8 mouse cellular contexts compared by ENCODE assay signal in genomic region chr7:80192226-80193061, GRCm38 (mm10). TPM values are rescaled to one million over a fixed set of nuclear protein-coding genes. Genes with fewer than 3 reads are reported as not detected.
DNase-seq lines count a peak whose midpoint lies in the region; ATAC-seq and TF ChIP-seq lines count a peak whose summit lies in the region.

No protein-coding gene starts in this region.

- H3K9me3 ChIP-seq in forebrain, postnatal 0 days (ENCODE audit: low read length): no peaks in the 10 kb centered on the region
- H3K9me3 ChIP-seq in hindbrain, embryonic 12.5 days (replicated peaks): no peaks in the 10 kb centered on the region
- H3K9me3 ChIP-seq in megakaryocyte, embryonic 14.5 days: peaks cover 4% of the 10 kb centered on the region; the same call in 1 of the 2 replicates

- peak overlapping the region; percentile 33 for H3K4me2 ChIP-seq in forebrain, postnatal 0 days (ENCODE audit: low read depth)
- peak overlapping the region; percentile 46 for H3K4me2 ChIP-seq in hindbrain, embryonic 12.5 days (replicated peaks)

- no peaks in the 10 kb centered on the region for H3K27me3 ChIP-seq in forebrain, postnatal 0 days (ENCODE audit: insufficient read depth, low read length)
- no peaks in the 10 kb centered on the region for H3K27me3 ChIP-seq in hindbrain, embryonic 12.5 days
- no peaks in the 10 kb centered on the region for H3K27me3 ChIP-seq in megakaryocyte, embryonic 14.5 days (replicated peaks)

- peak overlapping the region; percentile 60 for H3K4me3 ChIP-seq in bone marrow macrophage, adult 2 months (ENCODE audit: insufficient read depth, low read length)
- H3K4me3 ChIP-seq in forebrain, postnatal 0 days (ENCODE audit: low read depth, low read length): no peak overlapping the region
- peak overlapping the region; percentile 26; the same call in 1 of the 2 replicates for H3K4me3 ChIP-seq in hindbrain, embryonic 12.5 days
- peak overlapping the region; percentile 93 for H3K4me3 ChIP-seq in megakaryocyte, embryonic 14.5 days (replicated peaks)

- peak; percentile 90 for DNase-seq in ES-CJ7 (ENCODE audit: low read depth, low spot score)
- peak; percentile 87 for DNase-seq in forebrain, postnatal 0 days
- peak; percentile 79 to 87 for DNase-seq in left cerebral cortex, postnatal 10 days (ENCODE audit: extremely low spot score in 1 of 2, low spot score in 2 of 2)
- DNase-seq in right cerebral cortex, postnatal 10 days (ENCODE audit: low spot score in 2 of 2): peak; percentile 90
- DNase-seq in urinary bladder, postnatal 14 days (ENCODE audit: low spot score): peak; percentile 92

- peaks cover 15% of the 10 kb centered on the region for H3K4me1 ChIP-seq in bone marrow macrophage, adult 2 months (ENCODE audit: control insufficient read depth, insufficient read depth, low read length)
- peaks cover 35% of the 10 kb centered on the region for H3K4me1 ChIP-seq in forebrain, postnatal 0 days (ENCODE audit: insufficient read depth)
- peaks cover 59% of the 10 kb centered on the region for H3K4me1 ChIP-seq in hindbrain, embryonic 12.5 days
- peaks cover 87% of the 10 kb centered on the region for H3K4me1 ChIP-seq in megakaryocyte, embryonic 14.5 days

- 11% methylated on average over 15 of the region's 16 CpGs for WGBS in forebrain, postnatal 0 days
- 10% methylated on average over 16 of the region's 16 CpGs for WGBS in hindbrain, embryonic 12.5 days

- peak; percentile 14; the same call in 1 of the 2 replicates for TF ChIP-seq POLR2A in bone marrow macrophage, adult 2 months (IDR thresholded peaks at IDR 0.05; ENCODE audit: borderline replicate concordance, low read depth, low read length)

- intact Hi-C loops in left cerebral cortex, postnatal 10 days (cut with DNase I): no loop called here

- peak overlapping the region; percentile 92 for H3K27ac ChIP-seq in bone marrow macrophage, adult 2 months (ENCODE audit: insufficient read depth, low read depth, low read length)
- H3K27ac ChIP-seq in forebrain, postnatal 0 days (ENCODE audit: low read depth, low read length): peak overlapping the region; percentile 69
- H3K27ac ChIP-seq in hindbrain, embryonic 12.5 days: peak overlapping the region; percentile 87

- no peak for TF ChIP-seq CTCF in bone marrow macrophage, adult 2 months (IDR thresholded peaks at IDR 0.05; ENCODE audit: low read depth, low read length)
- TF ChIP-seq CTCF in forebrain, postnatal 0 days (IDR thresholded peaks at IDR 0.05; ENCODE audit: low read depth): no peak

- peak; percentile 76 for ATAC-seq in forebrain, postnatal 0 days
- ATAC-seq in hindbrain, embryonic 12.5 days (ENCODE audit: low FRiP score): peak; percentile 88

- no peak overlapping the region for H3K9ac ChIP-seq in forebrain, postnatal 0 days
- H3K9ac ChIP-seq in hindbrain, embryonic 12.5 days: peak overlapping the region; percentile 47

- H3K36me3 ChIP-seq in forebrain, postnatal 0 days (ENCODE audit: insufficient read depth): no peaks in the 10 kb centered on the region
- H3K36me3 ChIP-seq in hindbrain, embryonic 12.5 days: no peaks in the 10 kb centered on the region
- H3K36me3 ChIP-seq in megakaryocyte, embryonic 14.5 days (replicated peaks; ENCODE audit: low read length): peaks cover 4% of the 10 kb centered on the region

RNA-seq across cellular contexts. Expression of gene Sema4b, which starts 5.8 kb away (rescaled TPM):
- 11.1 and 13.5 TPM in 2 replicates for polyA plus RNA-seq in bone marrow macrophage, adult 2 months (2012; ENCODE audit: insufficient read depth, insufficient read length, missing spikeins)
- total RNA-seq in forebrain, postnatal 0 days (2014; rRNA removed): 24.5 and 35.6 TPM in 2 replicates
- polyA plus RNA-seq in forebrain, postnatal 0 days (2015; fragmentation: Nextera tagmentation; extraction: Ambion mirVana): 17.0 and 22.4 TPM in 2 replicates
- polyA plus RNA-seq in hindbrain, embryonic 12.5 days (2016; fragmentation: Nextera tagmentation; extraction: Ambion mirVana): 20.9 and 21.1 TPM in 2 replicates
- total RNA-seq in left cerebral cortex, postnatal 10 days (2021): 10 to 100 TPM; 23.5 to 23.7 TPM
- 30.8 and 31.0 TPM in 2 replicates for polyA plus RNA-seq in megakaryocyte, embryonic 14.5 days (2012; ENCODE audit: insufficient read depth, low replicate concordance)

RNA-seq across cellular contexts. Expression of gene Cib1, which starts 40.2 kb away (rescaled TPM):
- polyA plus RNA-seq in bone marrow macrophage, adult 2 months (2012; ENCODE audit: insufficient read depth, insufficient read length, missing spikeins): 69.3 and 76.2 TPM in 2 replicates
- 11.3 and 16.4 TPM in 2 replicates for total RNA-seq in forebrain, postnatal 0 days (2014; rRNA removed)
- polyA plus RNA-seq in forebrain, postnatal 0 days (2015; fragmentation: Nextera tagmentation; extraction: Ambion mirVana): 29.0 and 29.3 TPM in 2 replicates
- polyA plus RNA-seq in hindbrain, embryonic 12.5 days (2016; fragmentation: Nextera tagmentation; extraction: Ambion mirVana): 37.5 and 40.5 TPM in 2 replicates
- 10 to 100 TPM; 19.4 to 21.2 TPM for total RNA-seq in left cerebral cortex, postnatal 10 days (2021)
- polyA plus RNA-seq in megakaryocyte, embryonic 14.5 days (2012; ENCODE audit: insufficient read depth, low replicate concordance): 42.4 and 54.0 TPM in 2 replicates

RNA-seq across cellular contexts. Expression of gene Gdpgp1, which starts 40.2 kb away (rescaled TPM):
- 3.1 and 3.5 TPM in 2 replicates for polyA plus RNA-seq in bone marrow macrophage, adult 2 months (2012; ENCODE audit: insufficient read depth, insufficient read length, missing spikeins)
- 4.1 and 5.8 TPM in 2 replicates for total RNA-seq in forebrain, postnatal 0 days (2014; rRNA removed)
- polyA plus RNA-seq in forebrain, postnatal 0 days (2015; fragmentation: Nextera tagmentation; extraction: Ambion mirVana): 1.3 and 2.6 TPM in 2 replicates
- 4.6 and 4.9 TPM in 2 replicates for polyA plus RNA-seq in hindbrain, embryonic 12.5 days (2016; fragmentation: Nextera tagmentation; extraction: Ambion mirVana)
- total RNA-seq in left cerebral cortex, postnatal 10 days (2021): 1 to 10 TPM; 6.0 to 7.0 TPM
- polyA plus RNA-seq in megakaryocyte, embryonic 14.5 days (2012; ENCODE audit: insufficient read depth, low replicate concordance): 1.6 and 7.0 TPM in 2 replicates

RNA-seq across cellular contexts. Expression of gene Ttll13, which starts 53.7 kb away (rescaled TPM):
- not detected in 2 replicates for polyA plus RNA-seq in bone marrow macrophage, adult 2 months (2012; ENCODE audit: insufficient read depth, insufficient read length, missing spikeins)
- 0.48 and 2.0 TPM in 2 replicates for total RNA-seq in forebrain, postnatal 0 days (2014; rRNA removed)
- 1.4 and 1.5 TPM in 2 replicates for polyA plus RNA-seq in forebrain, postnatal 0 days (2015; fragmentation: Nextera tagmentation; extraction: Ambion mirVana)
- polyA plus RNA-seq in hindbrain, embryonic 12.5 days (2016; fragmentation: Nextera tagmentation; extraction: Ambion mirVana): 2.0 and 2.7 TPM in 2 replicates
- 1 to 10 TPM; 1.3 to 2.2 TPM for total RNA-seq in left cerebral cortex, postnatal 10 days (2021)
- polyA plus RNA-seq in megakaryocyte, embryonic 14.5 days (2012; ENCODE audit: insufficient read depth, low replicate concordance): 0.11 TPM in 1 of 2 replicates, not detected in the other
